Mouse (Mus musculus): ENCODE measurements around the gene Heca. TPM values are rescaled to one million over a fixed set of nuclear protein-coding genes. Genes with fewer than 3 reads are reported as not detected.

Gene Heca
- polyA plus RNA-seq, 1 experiment from 2014 or later, result 8.5 TPM

DNA sequence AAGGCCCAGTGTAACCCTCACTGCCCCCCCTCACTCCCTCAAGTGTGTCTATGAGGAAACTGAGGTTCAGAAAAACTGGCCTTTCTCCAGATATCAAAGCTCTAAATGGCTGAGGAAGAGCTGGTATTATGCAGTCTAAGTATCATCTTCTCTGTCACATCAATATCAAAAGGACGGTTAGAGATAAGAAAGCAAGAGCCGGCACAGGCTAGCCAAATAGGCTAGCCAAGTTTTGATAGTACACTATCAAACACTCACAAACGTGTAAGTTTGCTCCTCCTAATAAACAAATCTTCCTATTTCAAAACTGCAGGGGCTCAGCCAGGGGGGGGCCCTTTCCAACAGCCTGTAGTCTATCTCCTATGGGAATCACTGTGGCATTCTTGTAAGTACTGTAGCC is 1.8 kb downstream of the Heca start:
- Histone ChIP-seq H3K36me3 (ENCODE audit: control insufficient read depth, insufficient read depth, low read length) (no peaks in the 10 kb centered on the region), H3K4me2 (ENCODE audit: low read depth, low read length) (peak overlapping the region; percentile 52), H3K27ac (ENCODE audit: low read depth, low read length) (no peak overlapping the region), H3K4me1 (ENCODE audit: control insufficient read depth, insufficient read depth, low read length) (peaks cover 8% of the 10 kb centered on the region), H3K27me3 (ENCODE audit: control insufficient read depth, insufficient read depth, low read length) (no peaks in the 10 kb centered on the region), H3K4me3 (ENCODE audit: low read depth, low read length) (peak overlapping the region; percentile 83; the same call in 1 of the 2 replicates), H3K9me3 (ENCODE audit: control insufficient read depth, low read length) (no peaks in the 10 kb centered on the region), H3K9ac (replicated peaks; ENCODE audit: low read depth, low read length) (no peak overlapping the region; the same call in 1 of the 2 replicates)
- 68% methylated on average over 3 of the region's 3 CpGs for WGBS
- no peak for ATAC-seq (ENCODE audit: low read depth)

DNA sequence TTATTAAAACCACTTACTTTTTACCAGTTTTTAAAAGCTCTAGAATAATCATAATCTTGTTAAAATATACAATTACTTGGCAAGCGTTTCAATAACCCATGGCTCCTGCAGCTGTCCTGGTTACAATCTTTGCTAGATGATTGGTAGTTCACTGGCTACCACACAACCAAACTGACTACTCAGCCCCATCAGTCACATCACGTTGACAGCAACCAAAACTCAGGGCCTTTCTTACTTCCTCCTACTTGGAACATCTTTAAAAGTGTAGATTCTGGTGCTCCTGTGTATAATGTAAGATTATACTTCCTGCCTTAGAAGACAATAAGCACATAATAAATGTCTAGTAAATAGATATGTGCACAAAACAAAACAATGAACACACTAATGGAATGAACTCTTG is 14.2 kb downstream of the Heca start:
- H3K27ac ChIP-seq (ENCODE audit: low read depth, low read length), result no peak overlapping the region
- ATAC-seq (ENCODE audit: low read depth), result no peak
- no peaks in the 10 kb centered on the region for H3K9me3 ChIP-seq (ENCODE audit: control insufficient read depth, low read length)
- no peaks in the 10 kb centered on the region for H3K4me1 ChIP-seq (ENCODE audit: control insufficient read depth, insufficient read depth, low read length)
- no peak overlapping the region for H3K4me3 ChIP-seq (ENCODE audit: low read depth, low read length)
- H3K4me2 ChIP-seq (ENCODE audit: low read depth, low read length), result no peak overlapping the region
- 86% methylated on average over 2 of the region's 2 CpGs for WGBS
- no peaks in the 10 kb centered on the region for H3K36me3 ChIP-seq (ENCODE audit: control insufficient read depth, insufficient read depth, low read length)
- H3K27me3 ChIP-seq (ENCODE audit: control insufficient read depth, insufficient read depth, low read length), result no peaks in the 10 kb centered on the region
- no peak overlapping the region for H3K9ac ChIP-seq (replicated peaks; ENCODE audit: low read depth, low read length)

GRCm38 (mm10) chr10:17932131-17932530 is 15.7 kb downstream of the Heca start:
- WGBS, result 72% methylated on average over 3 of the region's 3 CpGs
- Histone ChIP-seq H3K36me3 (ENCODE audit: control insufficient read depth, insufficient read depth, low read length) (no peaks in the 10 kb centered on the region), H3K9me3 (ENCODE audit: control insufficient read depth, low read length) (no peaks in the 10 kb centered on the region), H3K4me3 (ENCODE audit: low read depth, low read length) (no peak overlapping the region), H3K27ac (ENCODE audit: low read depth, low read length) (no peak overlapping the region), H3K4me1 (ENCODE audit: control insufficient read depth, insufficient read depth, low read length) (no peaks in the 10 kb centered on the region), H3K9ac (replicated peaks; ENCODE audit: low read depth, low read length) (no peak overlapping the region), H3K27me3 (ENCODE audit: control insufficient read depth, insufficient read depth, low read length) (no peaks in the 10 kb centered on the region), H3K4me2 (ENCODE audit: low read depth, low read length) (no peak overlapping the region)
- no peak for ATAC-seq (ENCODE audit: low read depth)

DNA sequence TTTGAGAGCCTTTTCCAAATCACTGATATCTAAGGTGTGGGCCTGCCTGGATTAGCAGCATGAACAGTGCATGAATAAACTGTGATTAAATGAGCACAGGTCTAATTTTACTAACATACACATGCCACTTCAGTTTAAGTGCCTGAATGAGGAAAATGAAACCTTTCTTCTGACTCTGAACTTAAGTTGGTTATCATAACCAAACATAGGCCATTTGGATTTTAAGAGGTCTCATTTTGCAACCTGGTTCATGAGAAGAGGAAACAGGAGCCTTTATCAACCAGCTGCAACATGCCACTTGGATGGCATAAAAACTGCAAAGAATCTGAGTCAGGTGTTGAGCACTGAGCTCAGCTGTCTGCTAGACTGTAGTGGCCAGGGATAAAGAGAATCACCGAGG is 16.7 kb downstream of the Heca start:
- Histone ChIP-seq H3K9me3 (ENCODE audit: control insufficient read depth, low read length) (no peaks in the 10 kb centered on the region), H3K4me2 (ENCODE audit: low read depth, low read length) (no peak overlapping the region), H3K36me3 (ENCODE audit: control insufficient read depth, insufficient read depth, low read length) (no peaks in the 10 kb centered on the region), H3K27ac (ENCODE audit: low read depth, low read length) (no peak overlapping the region), H3K27me3 (ENCODE audit: control insufficient read depth, insufficient read depth, low read length) (no peaks in the 10 kb centered on the region), H3K4me3 (ENCODE audit: low read depth, low read length) (no peak overlapping the region), H3K4me1 (ENCODE audit: control insufficient read depth, insufficient read depth, low read length) (no peaks in the 10 kb centered on the region), H3K9ac (replicated peaks; ENCODE audit: low read depth, low read length) (no peak overlapping the region)
- WGBS, result 76% methylated on average over 1 of the region's 1 CpGs
- ATAC-seq (ENCODE audit: low read depth), result no peak

GRCm38 (mm10) chr10:17930445-17931083 is 17.3 kb downstream of the Heca start:
- no peak overlapping the region for H3K4me2 ChIP-seq (ENCODE audit: low read depth, low read length)
- no peak overlapping the region for H3K9ac ChIP-seq (replicated peaks; ENCODE audit: low read depth, low read length)
- no peaks in the 10 kb centered on the region for H3K4me1 ChIP-seq (ENCODE audit: control insufficient read depth, insufficient read depth, low read length)
- H3K9me3 ChIP-seq (ENCODE audit: control insufficient read depth, low read length), result no peaks in the 10 kb centered on the region
- no peak overlapping the region for H3K27ac ChIP-seq (ENCODE audit: low read depth, low read length)
- H3K27me3 ChIP-seq (ENCODE audit: control insufficient read depth, insufficient read depth, low read length), result no peaks in the 10 kb centered on the region
- H3K36me3 ChIP-seq (ENCODE audit: control insufficient read depth, insufficient read depth, low read length), result no peaks in the 10 kb centered on the region
- no peak overlapping the region for H3K4me3 ChIP-seq (ENCODE audit: low read depth, low read length)
- WGBS, result 49% methylated on average over 6 of the region's 6 CpGs
- ATAC-seq (ENCODE audit: low read depth), result no peak

DNA sequence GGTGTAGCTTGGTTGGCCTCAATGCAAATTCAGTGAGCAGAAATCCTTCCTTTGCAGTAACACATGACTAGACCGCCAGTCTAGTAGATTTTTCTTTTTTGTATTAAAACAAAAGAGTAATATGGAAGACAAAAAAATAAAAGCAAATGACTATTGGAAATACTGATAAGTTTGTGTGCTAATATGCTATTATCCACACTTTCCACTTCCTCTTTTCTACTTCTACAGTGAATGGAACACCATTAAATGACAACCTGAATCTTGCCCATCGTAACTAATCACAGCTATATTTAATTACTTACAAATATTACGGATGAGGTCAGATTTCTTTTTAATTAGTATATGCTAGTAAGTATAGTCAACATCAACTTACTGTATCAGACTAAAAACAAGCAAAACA is 22.7 kb downstream of the Heca start:
- 96% methylated on average over 3 of the region's 3 CpGs for WGBS
- Histone ChIP-seq H3K9ac (replicated peaks; ENCODE audit: low read depth, low read length) (no peak overlapping the region), H3K27me3 (ENCODE audit: control insufficient read depth, insufficient read depth, low read length) (no peaks in the 10 kb centered on the region), H3K4me2 (ENCODE audit: low read depth, low read length) (no peak overlapping the region), H3K4me1 (ENCODE audit: control insufficient read depth, insufficient read depth, low read length) (no peaks in the 10 kb centered on the region), H3K27ac (ENCODE audit: low read depth, low read length) (no peak overlapping the region), H3K9me3 (ENCODE audit: control insufficient read depth, low read length) (no peaks in the 10 kb centered on the region), H3K4me3 (ENCODE audit: low read depth, low read length) (no peak overlapping the region), H3K36me3 (ENCODE audit: control insufficient read depth, insufficient read depth, low read length) (no peaks in the 10 kb centered on the region)
- ATAC-seq (ENCODE audit: low read depth), result no peak

DNA sequence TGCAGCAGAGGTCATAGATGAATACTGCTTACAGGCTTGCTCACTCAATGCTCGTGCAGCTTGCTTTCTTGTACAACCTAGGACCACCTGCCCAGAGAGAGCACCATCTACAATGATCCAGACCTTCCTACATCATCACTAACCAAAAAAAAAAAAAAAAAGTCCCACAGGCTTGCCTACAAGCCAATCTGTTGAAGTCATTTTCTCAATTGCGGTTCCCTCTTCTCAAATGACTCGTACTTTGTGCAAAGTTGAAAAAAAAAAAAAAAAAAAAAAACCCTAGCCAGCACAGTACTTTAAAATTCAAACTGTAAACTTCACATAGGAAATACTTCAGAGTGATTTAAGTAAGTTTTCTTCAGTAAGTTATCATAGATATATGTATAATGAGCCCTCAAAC is 23.7 kb downstream of the Heca start:
- ATAC-seq (ENCODE audit: low read depth), result no peak
- Histone ChIP-seq H3K4me3 (ENCODE audit: low read depth, low read length) (no peak overlapping the region), H3K36me3 (ENCODE audit: control insufficient read depth, insufficient read depth, low read length) (no peaks in the 10 kb centered on the region), H3K4me1 (ENCODE audit: control insufficient read depth, insufficient read depth, low read length) (no peaks in the 10 kb centered on the region), H3K9ac (replicated peaks; ENCODE audit: low read depth, low read length) (no peak overlapping the region), H3K27ac (ENCODE audit: low read depth, low read length) (no peak overlapping the region), H3K9me3 (ENCODE audit: control insufficient read depth, low read length) (no peaks in the 10 kb centered on the region), H3K4me2 (ENCODE audit: low read depth, low read length) (no peak overlapping the region), H3K27me3 (ENCODE audit: control insufficient read depth, insufficient read depth, low read length) (no peaks in the 10 kb centered on the region)
- 86% methylated on average over 3 of the region's 3 CpGs for WGBS

GRCm38 (mm10) chr10:17921381-17921780 is 26.5 kb downstream of the Heca start:
- Histone ChIP-seq H3K4me3 (ENCODE audit: low read depth, low read length) (no peak overlapping the region), H3K9ac (replicated peaks; ENCODE audit: low read depth, low read length) (no peak overlapping the region), H3K27me3 (ENCODE audit: control insufficient read depth, insufficient read depth, low read length) (no peaks in the 10 kb centered on the region), H3K4me1 (ENCODE audit: control insufficient read depth, insufficient read depth, low read length) (no peaks in the 10 kb centered on the region), H3K9me3 (ENCODE audit: control insufficient read depth, low read length) (no peaks in the 10 kb centered on the region), H3K27ac (ENCODE audit: low read depth, low read length) (no peak overlapping the region), H3K4me2 (ENCODE audit: low read depth, low read length) (no peak overlapping the region), H3K36me3 (ENCODE audit: control insufficient read depth, insufficient read depth, low read length) (no peaks in the 10 kb centered on the region)
- WGBS, result 70% methylated on average over 4 of the region's 4 CpGs
- ATAC-seq (ENCODE audit: low read depth), result no peak

DNA sequence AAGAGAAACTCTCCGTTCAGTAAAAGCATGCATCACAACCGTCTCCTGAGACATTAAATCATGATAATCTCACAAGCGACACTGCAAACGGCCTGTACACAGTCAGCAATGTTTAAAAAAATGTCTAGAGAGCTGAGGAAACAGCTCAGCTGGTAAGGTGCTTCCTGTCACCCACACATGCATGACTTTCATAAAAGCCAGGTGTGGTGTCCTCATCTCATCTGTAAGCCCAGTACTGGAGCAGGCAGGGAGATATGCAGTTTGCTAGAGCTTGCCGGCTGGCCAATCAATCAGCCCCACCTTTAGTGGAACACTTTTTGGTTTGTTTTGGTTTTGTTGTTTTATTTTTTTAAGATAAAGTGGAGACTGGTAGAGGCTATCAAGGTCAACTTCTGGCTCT is 27.9 kb downstream of the Heca start:
- H3K9me3 ChIP-seq (ENCODE audit: control insufficient read depth, low read length), result no peaks in the 10 kb centered on the region
- H3K27me3 ChIP-seq (ENCODE audit: control insufficient read depth, insufficient read depth, low read length), result no peaks in the 10 kb centered on the region
- no peak overlapping the region for H3K4me2 ChIP-seq (ENCODE audit: low read depth, low read length)
- H3K36me3 ChIP-seq (ENCODE audit: control insufficient read depth, insufficient read depth, low read length), result no peaks in the 10 kb centered on the region; the same call in 1 of the 2 replicates
- no peak overlapping the region for H3K4me3 ChIP-seq (ENCODE audit: low read depth, low read length)
- WGBS, result 66% methylated on average over 5 of the region's 5 CpGs
- no peak for ATAC-seq (ENCODE audit: low read depth)
- H3K9ac ChIP-seq (replicated peaks; ENCODE audit: low read depth, low read length), result no peak overlapping the region
- H3K27ac ChIP-seq (ENCODE audit: low read depth, low read length), result no peak overlapping the region
- H3K4me1 ChIP-seq (ENCODE audit: control insufficient read depth, insufficient read depth, low read length), result no peaks in the 10 kb centered on the region
